Mouse (Mus musculus): ENCODE data around the gene Olfr620.

The Olfr620 gene

GRCm38 (mm10) chr7:103612434-103612833 lies at the start of gene Olfr620:
Gene Olfr620 (minus strand): TSS chr7:103612534.
- DNase-seq (ENCODE audit: low spot score) = no peak

GRCm38 (mm10) chr7:103644070-103644469 lies 31.7 kb upstream of the Olfr620 start:
- DNase-seq (ENCODE audit: low spot score) = no peak

- DNase-seq (ENCODE audit: low spot score) = no peak
These were observed 30.3 kb upstream of the Olfr620 start, which contains the start of gene Olfr622 for GRCm38 (mm10) chr7:103642602-103643001. Gene Olfr622 (minus strand): TSS chr7:103642702.

- DNase-seq (ENCODE audit: low spot score) = no peak
These were observed 24.5 kb upstream of the Olfr620 start for GRCm38 (mm10) chr7:103636795-103637194.

GRCm38 (mm10) chr7:103607425-103607824 lies 4.9 kb downstream of the Olfr620 start:
- no peak for DNase-seq (ENCODE audit: low spot score)

GRCm38 (mm10) chr7:103600275-103600674 lies 12.1 kb downstream of the Olfr620 start, which contains the start of gene Olfr619:
Gene Olfr619 (plus strand): TSS chr7:103600575.
- no peak for DNase-seq (ENCODE audit: low spot score)

GRCm38 (mm10) chr7:103589803-103590202 lies 22.5 kb downstream of the Olfr620 start, which contains the start of gene Olfr618:
Gene Olfr618 (plus strand): TSS chr7:103590103.
- DNase-seq (ENCODE audit: low spot score) = no peak

- DNase-seq (ENCODE audit: low spot score) = no peak
These were observed 39.6 kb downstream of the Olfr620 start, which contains the start of gene Olfr617 for GRCm38 (mm10) chr7:103572761-103573160. Gene Olfr617 (plus strand): TSS chr7:103573061.

GRCm38 (mm10) chr7:103569043-103569442 lies 43.3 kb downstream of the Olfr620 start, which contains the start of gene Olfr616:
Gene Olfr616 (minus strand): TSS chr7:103569143.
- no peak for DNase-seq (ENCODE audit: low spot score)

- DNase-seq (ENCODE audit: low spot score) = no peak
These were observed 56.6 kb downstream of the Olfr620 start, which contains the start of gene Olfr615 for GRCm38 (mm10) chr7:103555779-103556178. Gene Olfr615 (plus strand): TSS chr7:103556079.
